Mouse (Mus musculus) neural tube, embryonic 14.5 days (tissue): ENCODE measurements around the gene Rimklb. TPM values are rescaled to one million over a fixed set of nuclear protein-coding genes. Genes with fewer than 3 reads are reported as not detected.
"Not testable (repeated sequence)": the region's sequence is repeated elsewhere in the genome, so short reads cannot be mapped to it uniquely, and the experiment has no call there.

ENCODE experiments used
- ATAC-seq: fragments of 200-750 bp; cut with Nextera tagmentation; 2 replicates; pipeline ENCODE4 v1.8.0; 2017; ENCODE audit warnings: low read depth, mild to moderate bottlenecking, moderate TSS enrichment, moderate library complexity
- H3K27ac ChIP-seq: fragments of 300-500 bp; sonication (generic); 2 replicates; pipeline ENCODE4 v1.5.1; 2014; ENCODE audit warnings: low read depth, mild to moderate bottlenecking, control low read depth, low read length, moderate library complexity, mixed read lengths
- H3K27me3 ChIP-seq: fragments of 300-500 bp; sonication (generic); 2 replicates; pipeline ENCODE4 v1.6.1; 2014; ENCODE audit warnings: low read length; ENCODE audit not compliant: control insufficient read depth, insufficient read depth
- H3K36me3 ChIP-seq: fragments of 300-500 bp; sonication (generic); 2 replicates; pipeline ENCODE4 v1.6.1; 2014; ENCODE audit warnings: low read length, mixed read lengths; ENCODE audit not compliant: control insufficient read depth, insufficient read depth
- H3K4me1 ChIP-seq: fragments of 300-500 bp; sonication (generic); 2 replicates; pipeline ENCODE4 v1.6.1; 2014; ENCODE audit warnings: low read length; ENCODE audit not compliant: control insufficient read depth, insufficient read depth
- H3K4me2 ChIP-seq: fragments of 300-500 bp; sonication (generic); 2 replicates; pipeline ENCODE4 v1.6.1; 2014; ENCODE audit warnings: mild to moderate bottlenecking, low read depth, low read length, control low read depth
- H3K4me3 ChIP-seq: fragments of 300-500 bp; sonication (generic); 2 replicates; pipeline ENCODE4 v1.5.1; 2014; ENCODE audit warnings: low read depth, low read length, control low read depth, mixed read lengths
- H3K9ac ChIP-seq: fragments of 300-500 bp; sonication (generic); replicated peaks from 2 replicates; pipeline ENCODE4 v1.6.1; 2014; ENCODE audit warnings: low read depth, mild to moderate bottlenecking, control low read depth, low read length, mixed read lengths
- H3K9me3 ChIP-seq: fragments of 300-500 bp; sonication (generic); 2 replicates; pipeline ENCODE4 v1.6.1; 2016; ENCODE audit warnings: low read length; ENCODE audit not compliant: control insufficient read depth
- WGBS: fragments of 180-500 bp; shearing (Covaris S2); extraction: QIAGEN DNeasy Blood & Tissue Kit; methylation state at CpG from one replicate; pipeline ENCODE4 v1.1.7; 2014; 5-methylcytosine and 5-hydroxymethylcytosine counted together
- polyA plus RNA-seq: library from polyadenylated mRNA; unstranded; fragments of >200 nt; fragmentation: Nextera tagmentation; extraction: Ambion mirVana; gene quantifications from 2 replicates; pipeline ENCODE4 v1.2.1, GENCODE M21; 2014

Gene Rimklb
- polyA plus RNA-seq, 1 experiment from 2014 or later: 123 TPM

- Histone ChIP-seq H3K9ac (no peak overlapping the region), H3K27me3 (no peaks in the 10 kb centered on the region), H3K36me3 (no peaks in the 10 kb centered on the region), H3K4me1 (no peaks in the 10 kb centered on the region), H3K4me3 (no peak overlapping the region), H3K9me3 (no peaks in the 10 kb centered on the region), H3K27ac (no peak overlapping the region), H3K4me2 (no peak overlapping the region)
- ATAC-seq: no peak
- WGBS: 73% methylated on average over 8 of the region's 8 CpGs
These were observed 33.1 kb upstream of the Rimklb start for GRCm38 (mm10) chr6:122531466-122532174.

GRCm38 (mm10) chr6:122528136-122528535, 29.6 kb upstream of the Rimklb start:
- Histone ChIP-seq H3K27ac (no peak overlapping the region), H3K27me3 (no peaks in the 10 kb centered on the region), H3K9ac (no peak overlapping the region), H3K4me3 (no peak overlapping the region), H3K36me3 (no peaks in the 10 kb centered on the region), H3K4me2 (no peak overlapping the region), H3K4me1 (no peaks in the 10 kb centered on the region), H3K9me3 (no peaks in the 10 kb centered on the region)
- WGBS: 79% methylated on average over 11 of the region's 11 CpGs
- ATAC-seq: no peak

DNA sequence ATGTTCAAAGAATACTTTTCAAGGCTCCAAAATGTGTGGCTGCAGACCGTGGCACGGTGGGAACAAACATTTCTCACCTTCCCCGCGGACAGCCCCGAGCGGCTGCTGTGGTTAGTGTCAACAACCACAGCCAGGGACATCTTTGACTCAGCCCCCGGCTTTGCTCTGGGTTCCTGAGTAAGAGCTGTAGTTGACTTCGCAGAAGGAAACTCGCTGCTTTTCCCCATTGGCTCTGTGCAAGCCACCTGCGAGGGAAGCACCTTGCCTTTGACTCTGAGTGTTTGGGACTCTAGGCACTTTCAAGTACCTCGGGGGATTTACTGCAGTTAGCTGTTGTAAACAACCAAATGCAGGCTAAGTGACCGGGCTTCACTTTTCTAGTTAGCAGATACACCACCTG, 29.0 kb upstream of the Rimklb start:
- no peaks in the 10 kb centered on the region for H3K36me3 ChIP-seq
- no peak for ATAC-seq
- no peak overlapping the region for H3K27ac ChIP-seq
- WGBS: 66% methylated on average over 12 of the region's 12 CpGs
- no peaks in the 10 kb centered on the region for H3K4me1 ChIP-seq
- no peaks in the 10 kb centered on the region for H3K9me3 ChIP-seq
- H3K9ac ChIP-seq: no peak overlapping the region
- no peak overlapping the region for H3K4me2 ChIP-seq
- H3K4me3 ChIP-seq: no peak overlapping the region
- H3K27me3 ChIP-seq: no peaks in the 10 kb centered on the region

- 82% methylated on average over 8 of the region's 8 CpGs for WGBS
- ATAC-seq: peak; percentile 14; the same call in 1 of the 2 replicates
- no peaks in the 10 kb centered on the region for H3K36me3 ChIP-seq
- no peak overlapping the region for H3K27ac ChIP-seq
- no peak overlapping the region for H3K9ac ChIP-seq
- no peaks in the 10 kb centered on the region for H3K4me1 ChIP-seq
- no peak overlapping the region for H3K4me2 ChIP-seq
- H3K27me3 ChIP-seq: no peaks in the 10 kb centered on the region
- H3K4me3 ChIP-seq: no peak overlapping the region
- H3K9me3 ChIP-seq: no peaks in the 10 kb centered on the region
These were observed 24.7 kb upstream of the Rimklb start for GRCm38 (mm10) chr6:122523289-122523688.

DNA sequence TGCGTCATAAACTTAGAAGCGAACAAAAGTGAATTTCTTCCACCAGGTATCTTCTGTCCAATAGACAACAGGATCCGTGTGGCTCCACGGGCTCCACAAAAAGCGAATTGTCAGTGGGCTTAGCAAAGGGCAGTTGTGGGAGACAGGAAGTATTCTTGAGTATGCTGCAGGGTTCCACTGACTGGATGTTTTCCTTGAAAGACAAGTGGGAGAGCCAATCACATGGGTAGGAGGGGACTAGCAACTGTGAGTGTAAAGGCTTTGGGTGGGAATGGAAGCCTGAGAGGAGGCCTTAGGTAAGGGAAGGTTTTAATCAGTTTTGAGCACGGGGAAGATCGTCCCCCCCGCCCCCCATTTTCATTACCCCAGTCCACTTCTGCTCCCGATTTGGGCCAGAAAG, 24.0 kb upstream of the Rimklb start:
- no peak overlapping the region for H3K4me3 ChIP-seq
- no peaks in the 10 kb centered on the region for H3K36me3 ChIP-seq
- no peaks in the 10 kb centered on the region for H3K9me3 ChIP-seq
- 78% methylated on average over 9 of the region's 9 CpGs for WGBS
- H3K4me1 ChIP-seq: no peaks in the 10 kb centered on the region
- H3K4me2 ChIP-seq: no peak overlapping the region
- H3K27ac ChIP-seq: no peak overlapping the region
- no peaks in the 10 kb centered on the region for H3K27me3 ChIP-seq
- no peak overlapping the region for H3K9ac ChIP-seq
- peak; percentile 87 for ATAC-seq

GRCm38 (mm10) chr6:122519384-122519783, 20.8 kb upstream of the Rimklb start:
- 50% methylated on average over 2 of the region's 2 CpGs for WGBS

DNA sequence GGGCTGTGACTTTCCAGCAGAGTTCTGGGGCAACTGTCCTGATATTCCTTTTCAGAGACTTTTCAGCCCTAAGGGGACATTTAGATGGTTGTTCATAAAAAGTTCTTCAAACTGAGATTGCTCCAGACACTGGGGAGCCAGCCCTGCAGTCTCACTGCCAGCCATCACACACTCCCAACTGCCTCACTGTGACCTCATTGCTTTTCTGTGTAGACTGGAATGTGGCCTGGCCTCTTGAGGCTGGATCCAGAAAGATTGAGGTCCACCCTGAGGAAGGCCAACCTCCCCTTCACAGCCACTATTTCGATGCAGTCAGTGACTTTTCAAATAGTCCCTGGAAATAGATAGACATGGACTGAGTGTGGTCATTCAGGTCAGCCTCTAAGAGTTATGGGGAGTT, 19.1 kb upstream of the Rimklb start:
- no peak overlapping the region for H3K4me3 ChIP-seq
- H3K36me3 ChIP-seq: no peaks in the 10 kb centered on the region
- ATAC-seq: no peak
- WGBS: 92% methylated on average over 1 of the region's 1 CpGs
- H3K27ac ChIP-seq: no peak overlapping the region
- no peak overlapping the region for H3K9ac ChIP-seq
- no peaks in the 10 kb centered on the region for H3K27me3 ChIP-seq
- no peak overlapping the region for H3K4me2 ChIP-seq
- no peaks in the 10 kb centered on the region for H3K9me3 ChIP-seq
- H3K4me1 ChIP-seq: no peaks in the 10 kb centered on the region

More at GRCm38 (mm10) chr6:122519384-122519783, 20.8 kb upstream of the Rimklb start:
- no peaks in the 10 kb centered on the region for H3K36me3 ChIP-seq
- no peaks in the 10 kb centered on the region for H3K4me1 ChIP-seq
- H3K27ac ChIP-seq: no peak overlapping the region
- no peak overlapping the region for H3K4me2 ChIP-seq
- no peak overlapping the region for H3K9ac ChIP-seq
- H3K4me3 ChIP-seq: no peak overlapping the region
- H3K9me3 ChIP-seq: no peaks in the 10 kb centered on the region
- no peak for ATAC-seq
- H3K27me3 ChIP-seq: no peaks in the 10 kb centered on the region

- not testable (repeated sequence) for H3K27ac ChIP-seq, H3K9me3 ChIP-seq, H3K36me3 ChIP-seq, H3K4me2 ChIP-seq, H3K9ac ChIP-seq, ATAC-seq, H3K27me3 ChIP-seq, H3K4me1 ChIP-seq, H3K4me3 ChIP-seq
- 97% methylated on average over 2 of the region's 2 CpGs for WGBS
These were observed 17.2 kb upstream of the Rimklb start for GRCm38 (mm10) chr6:122515762-122516161.

DNA sequence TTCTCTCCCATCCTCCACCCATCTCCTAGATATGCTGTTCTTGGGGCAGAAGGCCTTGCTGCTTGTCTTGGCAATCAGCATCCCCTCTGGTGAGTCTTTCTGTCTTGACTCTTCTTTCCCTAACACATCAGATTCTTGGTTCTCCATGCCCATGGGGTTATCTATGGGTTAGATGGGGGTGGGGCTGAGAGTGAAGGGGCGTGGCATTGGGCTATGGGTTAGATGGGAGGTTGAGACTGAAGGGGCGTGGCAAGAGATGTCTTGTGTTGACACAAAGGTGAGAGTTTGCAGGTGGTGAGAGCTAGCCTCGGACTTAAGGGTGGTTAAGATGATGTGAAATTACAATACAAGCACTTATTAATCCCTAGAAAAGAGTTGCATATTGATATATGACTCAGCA, 15.8 kb upstream of the Rimklb start:
- Histone ChIP-seq H3K36me3 (no peaks in the 10 kb centered on the region), H3K27me3 (no peaks in the 10 kb centered on the region), H3K9me3 (no peaks in the 10 kb centered on the region), H3K4me2 (no peak overlapping the region), H3K27ac (no peak overlapping the region), H3K4me1 (no peaks in the 10 kb centered on the region), H3K9ac (no peak overlapping the region), H3K4me3 (no peak overlapping the region)
- ATAC-seq: no peak
- WGBS: 76% methylated on average over 3 of the region's 3 CpGs
